Mouse (Mus musculus): ENCODE measurements around the gene Arfip1.

Arfip1 gene

GRCm38 (mm10) chr3:84455733-84456417 lies 126.5 kb downstream of the Arfip1 start:
- in situ Hi-C loops (cut with MseI, MboI), result no loop called here

- in situ Hi-C loops (cut with MseI, MboI), result no loop called here
Observed at GRCm38 (mm10) chr3:84450651-84451050, 131.8 kb downstream of the Arfip1 start.

DNA sequence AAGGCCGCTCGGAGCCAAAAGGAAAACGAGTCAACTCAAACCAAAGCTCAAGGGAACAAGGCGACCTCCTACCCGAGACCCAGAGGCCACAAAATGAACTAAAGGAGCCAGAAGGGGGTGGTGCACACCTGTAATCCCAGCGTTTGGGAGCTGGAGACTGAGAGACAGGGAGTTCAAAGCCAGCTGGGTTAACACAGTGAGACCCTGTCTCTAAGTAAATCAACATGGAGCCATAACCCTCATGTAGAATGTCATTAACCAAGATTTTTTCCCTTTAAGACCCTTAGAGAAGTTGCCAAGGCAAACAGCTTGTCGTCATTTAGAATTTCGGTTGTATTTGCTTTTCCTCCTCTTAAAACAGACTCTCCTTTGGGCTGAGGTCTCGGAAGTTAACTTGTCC lies 133.4 kb downstream of the Arfip1 start:
- in situ Hi-C loops (cut with MseI, MboI), result no loop called here

DNA sequence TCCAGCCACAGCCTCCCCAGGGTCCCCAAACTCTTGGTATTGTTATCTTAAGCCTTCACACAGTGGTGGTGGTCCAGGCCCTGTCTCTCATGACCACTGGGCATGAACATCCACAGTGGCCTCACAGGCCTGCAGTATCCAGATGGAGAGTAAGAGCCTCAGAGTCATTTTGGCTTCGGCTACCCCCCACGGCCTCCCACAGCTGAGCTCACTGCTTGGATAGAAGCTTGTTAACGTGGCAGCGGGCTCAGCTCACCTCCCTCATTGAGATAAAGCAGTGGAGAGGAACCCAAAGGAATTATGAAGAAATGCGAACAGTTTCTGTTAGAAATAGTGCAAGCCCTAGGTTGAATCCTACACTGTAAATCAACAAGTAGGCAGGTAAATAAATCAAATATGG lies 134.6 kb downstream of the Arfip1 start:
- in situ Hi-C loops (cut with MseI, MboI), result no loop called here
